Mouse (Mus musculus): ENCODE measurements around the gene Bcor.

DNA sequence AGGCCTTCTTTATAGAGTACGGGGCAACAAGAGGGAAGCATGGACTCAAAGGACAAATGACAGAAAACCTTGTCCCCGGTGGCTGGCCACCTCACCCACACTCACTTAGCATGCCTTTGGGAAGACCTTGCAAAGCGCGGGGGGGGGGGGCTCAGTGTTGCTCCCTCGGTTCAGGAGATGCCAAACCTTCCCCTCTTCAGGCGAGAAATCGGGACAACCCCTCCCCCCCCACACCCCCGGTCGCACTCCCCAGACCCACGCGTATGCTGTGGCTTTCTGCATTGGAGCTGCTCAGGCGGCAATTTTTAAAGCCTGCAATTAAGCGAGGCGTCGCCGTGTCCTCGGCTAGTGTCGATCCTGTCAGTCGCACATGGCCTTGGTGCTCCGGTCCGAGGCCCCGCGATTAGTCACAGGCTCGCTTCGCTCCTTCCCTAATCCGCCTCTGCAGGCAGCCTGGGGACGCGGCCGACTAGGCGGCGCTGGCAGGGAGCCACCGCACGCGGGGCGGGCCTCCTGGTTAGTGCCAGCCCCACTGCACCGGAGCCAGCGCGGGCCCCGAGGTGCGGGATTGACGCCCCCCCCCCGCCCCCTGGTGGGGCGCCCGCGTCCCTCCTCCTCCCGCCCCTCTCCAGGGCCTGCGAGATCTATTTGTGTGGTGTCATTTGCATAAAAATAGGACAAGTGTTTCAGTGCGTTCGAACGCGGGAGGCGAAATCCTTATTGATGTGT lies 70.6 kb downstream of the Bcor start:
- TF ChIP-seq POLR2A (IDR thresholded peaks at IDR 0.05; ENCODE audit: low read depth, low read length) (no peak), CTCF (conservative IDR thresholded peaks at IDR 0.05; ENCODE audit: insufficient read depth, insufficient read length, low read depth, low read length) (no peak)
